Mouse (Mus musculus) small intestine, adult 2 months (tissue): Measurements from ENCODE around the gene Sdc1.

Experiments used
- CTCF ChIP-seq: fragments of 200-500 bp; IDR thresholded peaks from 2 replicates; pipeline ENCODE4 v1.5.1; 2012; ENCODE audit warnings: low read depth, mild to moderate bottlenecking, control low read depth, inconsistent platforms, low read length, moderate library complexity, mixed read lengths; ENCODE audit not compliant: insufficient replicate concordance, insufficient read length; ENCODE audit errors: extremely low read depth
- POLR2A ChIP-seq: fragments of 200-500 bp; IDR thresholded peaks from 2 replicates; pipeline ENCODE4 v1.6.1; 2012; ENCODE audit warnings: low read depth, mild to moderate bottlenecking, control low read depth, inconsistent platforms, low read length, moderate library complexity

DNA sequence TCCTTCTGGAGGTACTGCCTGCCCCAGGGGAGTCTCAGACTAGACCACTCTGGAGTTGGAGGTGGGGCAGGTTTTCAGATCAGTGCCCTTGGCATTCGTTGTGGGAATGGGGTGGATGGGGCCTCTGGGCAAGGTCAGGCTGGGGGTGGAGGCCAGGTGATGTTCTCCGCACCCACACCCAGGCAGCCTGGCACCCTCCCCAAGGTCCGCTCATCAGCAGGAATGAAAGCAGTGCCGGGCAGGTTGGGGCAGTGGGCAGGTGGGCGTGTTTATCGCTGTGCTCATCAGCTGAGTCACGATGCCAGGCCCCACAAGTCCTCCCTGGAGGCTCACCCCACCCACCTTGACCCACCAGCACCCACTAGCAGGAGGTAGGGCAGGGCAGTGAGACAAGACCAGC, 7.0 kb downstream of the Sdc1 start:
- no peak for TF ChIP-seq CTCF
- TF ChIP-seq POLR2A = no peak
